Mouse (Mus musculus): Measurements from ENCODE around the gene Prg3. TPM values are rescaled to one million over a fixed set of nuclear protein-coding genes. Genes with fewer than 3 reads are reported as not detected.

Prg3 gene
- total RNA-seq, 2 experiments from 2014 or later: not detected

- peak; percentile 47 to 55 for DNase-seq (ENCODE audit: extremely low spot score in 1 of 2, low spot score in 2 of 2)
- intact Hi-C loops (cut with DNase I): loop anchor here (1.0 kb wide), 1 partner anchor 51 kb away; no protein-coding TSS in a partner anchor
- H3K27ac ChIP-seq: no peak overlapping the region
- H3K4me3 ChIP-seq: no peak overlapping the region
- peak; percentile 98 for TF ChIP-seq CTCF (IDR thresholded peaks at IDR 0.05)
Observed at GRCm38 (mm10) chr2:84956274-84956673, 31.7 kb upstream of the Prg3 start.

DNA sequence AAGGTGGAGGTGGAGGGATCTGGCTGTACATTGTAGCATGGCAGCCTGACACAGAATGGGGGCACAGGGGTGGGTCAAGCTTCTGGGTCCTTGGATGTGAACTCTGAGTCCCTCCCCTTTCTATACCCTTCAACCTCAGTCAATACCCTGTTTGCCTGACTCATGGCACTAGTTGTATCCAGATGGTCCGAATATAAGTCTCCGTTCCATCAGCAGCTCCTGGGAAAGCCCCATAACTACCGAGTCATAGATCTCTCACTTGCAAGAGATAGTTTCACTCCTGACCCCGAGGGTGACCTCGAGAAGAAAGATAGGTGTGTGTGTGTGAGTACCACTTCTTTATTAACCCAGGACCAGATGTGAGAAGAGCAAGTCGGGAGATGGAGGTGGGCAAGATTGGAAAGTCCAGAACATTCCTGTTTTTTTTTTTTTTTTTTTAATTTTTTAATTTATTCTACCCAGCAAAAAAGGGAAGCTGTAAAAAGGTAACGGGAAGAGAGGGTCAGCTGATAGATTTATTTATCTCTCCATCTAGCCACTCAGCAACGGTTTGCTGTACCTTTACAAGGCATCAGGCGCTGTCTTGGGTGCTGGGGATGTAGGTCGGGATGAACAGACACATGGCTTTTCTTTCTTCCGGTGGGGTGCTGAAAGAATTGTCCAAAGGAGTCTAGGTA is 29.3 kb upstream of the Prg3 start:
- no peak for TF ChIP-seq CTCF (IDR thresholded peaks at IDR 0.05)
- H3K27ac ChIP-seq: no peak overlapping the region
- no peak for DNase-seq (ENCODE audit: extremely low spot score in 1 of 2, low spot score in 2 of 2)
- intact Hi-C loops (cut with DNase I): no loop called here
- no peak overlapping the region for H3K4me3 ChIP-seq

- intact Hi-C loops (cut with DNase I): no loop called here
- DNase-seq (ENCODE audit: extremely low spot score in 1 of 2, low spot score in 2 of 2): no peak
- H3K27ac ChIP-seq: no peak overlapping the region
- no peak for TF ChIP-seq CTCF (IDR thresholded peaks at IDR 0.05)
- no peak overlapping the region for H3K4me3 ChIP-seq
Observed at GRCm38 (mm10) chr2:84961300-84961699, 26.7 kb upstream of the Prg3 start.

- Histone ChIP-seq H3K4me3 (no peak overlapping the region), H3K27ac (no peak overlapping the region)
- TF ChIP-seq CTCF (IDR thresholded peaks at IDR 0.05): no peak
- DNase-seq (ENCODE audit: extremely low spot score in 1 of 2, low spot score in 2 of 2): no peak
- intact Hi-C loops (cut with DNase I): no loop called here
Observed at GRCm38 (mm10) chr2:84961901-84962300, 26.1 kb upstream of the Prg3 start.

- TF ChIP-seq CTCF (IDR thresholded peaks at IDR 0.05): no peak
- no peak for DNase-seq (ENCODE audit: extremely low spot score in 1 of 2, low spot score in 2 of 2)
- Histone ChIP-seq H3K4me3 (no peak overlapping the region), H3K27ac (no peak overlapping the region)
- intact Hi-C loops (cut with DNase I): no loop called here
Observed at GRCm38 (mm10) chr2:84962906-84963507, 25.0 kb upstream of the Prg3 start.

- no peak for TF ChIP-seq CTCF (IDR thresholded peaks at IDR 0.05)
- no peak overlapping the region for H3K27ac ChIP-seq
- intact Hi-C loops (cut with DNase I): no loop called here
- DNase-seq (ENCODE audit: extremely low spot score in 1 of 2, low spot score in 2 of 2): no peak
- H3K4me3 ChIP-seq: no peak overlapping the region
Observed at GRCm38 (mm10) chr2:84964111-84964801, 23.8 kb upstream of the Prg3 start.

DNA sequence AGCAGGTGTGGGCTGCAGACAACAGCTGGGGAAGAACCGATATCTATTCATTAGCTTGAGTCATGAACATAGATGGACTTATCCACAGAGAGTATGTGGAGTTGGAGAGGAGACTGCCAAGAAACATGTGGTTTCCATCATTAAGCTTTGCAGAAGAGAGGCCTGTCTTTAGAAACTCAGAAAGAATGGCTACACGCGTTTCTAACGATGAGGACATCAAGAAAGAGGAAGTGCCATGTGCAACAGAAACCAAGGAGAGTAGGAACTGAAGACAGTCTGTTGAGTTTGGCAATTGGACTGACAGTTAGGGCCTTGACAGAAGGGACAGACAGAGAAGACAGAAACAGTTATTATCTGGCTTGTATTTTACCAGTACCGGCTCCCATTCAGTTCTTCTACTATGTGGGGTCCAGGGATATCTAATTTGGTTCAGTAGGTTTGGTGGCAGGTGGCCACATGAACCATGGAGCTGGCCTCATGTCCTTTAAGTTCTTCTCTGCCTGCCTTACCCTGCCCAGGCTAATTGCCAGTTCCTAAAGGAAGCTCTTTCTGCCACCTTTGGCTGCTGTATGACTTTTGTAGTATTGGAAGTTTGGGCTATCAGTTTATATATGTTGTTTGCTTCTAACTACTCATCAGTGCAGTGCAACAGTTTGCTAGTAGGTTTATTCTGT is 20.6 kb upstream of the Prg3 start:
- no peak for DNase-seq (ENCODE audit: extremely low spot score in 1 of 2, low spot score in 2 of 2)
- intact Hi-C loops (cut with DNase I): no loop called here
- H3K4me3 ChIP-seq: no peak overlapping the region
- TF ChIP-seq CTCF (IDR thresholded peaks at IDR 0.05): no peak
- H3K27ac ChIP-seq: no peak overlapping the region

GRCm38 (mm10) chr2:84975580-84975979 is 12.4 kb upstream of the Prg3 start:
- no peak for TF ChIP-seq CTCF (IDR thresholded peaks at IDR 0.05)
- DNase-seq (ENCODE audit: extremely low spot score in 1 of 2, low spot score in 2 of 2): no peak
- no peak overlapping the region for H3K4me3 ChIP-seq
- no peak overlapping the region for H3K27ac ChIP-seq
- intact Hi-C loops (cut with DNase I): no loop called here

- intact Hi-C loops (cut with DNase I): no loop called here
- no peak for TF ChIP-seq CTCF (IDR thresholded peaks at IDR 0.05)
- DNase-seq (ENCODE audit: extremely low spot score in 1 of 2, low spot score in 2 of 2): no peak
- Histone ChIP-seq H3K27ac (no peak within 1 kb of the TSS), H3K4me3 (no peak within 1 kb of the TSS)
Observed at GRCm38 (mm10) chr2:84980188-84980587, 7.8 kb upstream of the Prg3 start, which contains the start of gene Prg2. Prg2 (plus strand) TSS chr2:84980461.

- intact Hi-C loops (cut with DNase I): no loop called here
- no peak overlapping the region for H3K4me3 ChIP-seq
- TF ChIP-seq CTCF (IDR thresholded peaks at IDR 0.05): no peak
- H3K27ac ChIP-seq: no peak overlapping the region
- no peak for DNase-seq (ENCODE audit: extremely low spot score in 1 of 2, low spot score in 2 of 2)
Observed at GRCm38 (mm10) chr2:84996376-84996775, 8.4 kb downstream of the Prg3 start.

GRCm38 (mm10) chr2:84999486-85000181 is 11.6 kb downstream of the Prg3 start:
- DNase-seq (ENCODE audit: extremely low spot score in 1 of 2, low spot score in 2 of 2): no peak
- intact Hi-C loops (cut with DNase I): no loop called here
- no peak for TF ChIP-seq CTCF (IDR thresholded peaks at IDR 0.05)
- no peak overlapping the region for H3K4me3 ChIP-seq
- H3K27ac ChIP-seq: no peak overlapping the region
